Mouse (Mus musculus) WW6 (cell line): ENCODE data around the gene 1700013F07Rik.
"Not testable (repeated sequence)": the region's sequence is repeated elsewhere in the genome, so short reads cannot be mapped to it uniquely, and the experiment has no call there.

Experiments
- DNase-seq: peaks from one replicate; pipeline ENCODE4 v3.0.0-alpha.2; 2013; ENCODE audit warnings: low read depth, low spot score

The 1700013F07Rik gene

GRCm38 (mm10) chr3:108533951-108534350, at the start of gene 1700013F07Rik:
TSS of gene 1700013F07Rik (plus strand) at chr3:108534150.
- no peak for DNase-seq

GRCm38 (mm10) chr3:108484749-108485148, 49.2 kb upstream of the 1700013F07Rik start:
- no peak for DNase-seq

GRCm38 (mm10) chr3:108489968-108490367, 44.0 kb upstream of the 1700013F07Rik start:
- no peak for DNase-seq

GRCm38 (mm10) chr3:108494861-108495474, 39.0 kb upstream of the 1700013F07Rik start:
- DNase-seq = no peak

- DNase-seq = no peak
These were observed 38.5 kb upstream of the 1700013F07Rik start for GRCm38 (mm10) chr3:108495486-108495885.

- DNase-seq = no peak
These were observed 36.3 kb upstream of the 1700013F07Rik start for GRCm38 (mm10) chr3:108497602-108498001.

- DNase-seq = no peak
These were observed 34.1 kb upstream of the 1700013F07Rik start for GRCm38 (mm10) chr3:108499826-108500225.

- not testable (repeated sequence) for DNase-seq
These were observed 32.5 kb upstream of the 1700013F07Rik start for GRCm38 (mm10) chr3:108501411-108501810.

- DNase-seq = no peak
These were observed 30.0 kb upstream of the 1700013F07Rik start for GRCm38 (mm10) chr3:108503908-108504307.

- DNase-seq = no peak
These were observed 25.0 kb upstream of the 1700013F07Rik start for GRCm38 (mm10) chr3:108508745-108509474.

GRCm38 (mm10) chr3:108510156-108510555, 23.8 kb upstream of the 1700013F07Rik start:
- no peak for DNase-seq

GRCm38 (mm10) chr3:108510716-108511483, 23.1 kb upstream of the 1700013F07Rik start:
- no peak for DNase-seq

- peak; percentile 49 for DNase-seq
These were observed 20.5 kb upstream of the 1700013F07Rik start for GRCm38 (mm10) chr3:108513465-108513864.

GRCm38 (mm10) chr3:108518276-108518675, 15.7 kb upstream of the 1700013F07Rik start:
- DNase-seq = no peak

- DNase-seq = no peak
These were observed 10.5 kb upstream of the 1700013F07Rik start for GRCm38 (mm10) chr3:108523415-108523814.

GRCm38 (mm10) chr3:108528489-108528888, 5.5 kb upstream of the 1700013F07Rik start:
- DNase-seq = no peak

- DNase-seq = no peak
These were observed 650 bp upstream of the 1700013F07Rik start for GRCm38 (mm10) chr3:108533114-108533885.

- no peak for DNase-seq
These were observed 2.1 kb downstream of the 1700013F07Rik start for GRCm38 (mm10) chr3:108535896-108536516.

- no peak for DNase-seq
These were observed 2.7 kb downstream of the 1700013F07Rik start, which contains the start of gene 5330417C22Rik for GRCm38 (mm10) chr3:108536517-108537260. TSS of gene 5330417C22Rik (minus strand) at chr3:108536536.

- DNase-seq = no peak
These were observed 3.4 kb downstream of the 1700013F07Rik start for GRCm38 (mm10) chr3:108537303-108537702.
